Mouse (Mus musculus) inflammation-experienced regulatory T-cells, adult 16 weeks (primary cell): ENCODE results near the gene Armc9. TPM values are rescaled to one million over a fixed set of nuclear protein-coding genes. Genes with fewer than 3 reads are reported as not detected.

Source experiments
- polyA plus RNA-seq: library from polyadenylated mRNA; unstranded; fragments of 100-300 nt; shearing (Covaris generic); gene quantifications from one replicate; pipeline ENCODE4 v1.2.1, GENCODE M21; 2017

Armc9 gene
- polyA plus RNA-seq, result 11.0 TPM

DNA sequence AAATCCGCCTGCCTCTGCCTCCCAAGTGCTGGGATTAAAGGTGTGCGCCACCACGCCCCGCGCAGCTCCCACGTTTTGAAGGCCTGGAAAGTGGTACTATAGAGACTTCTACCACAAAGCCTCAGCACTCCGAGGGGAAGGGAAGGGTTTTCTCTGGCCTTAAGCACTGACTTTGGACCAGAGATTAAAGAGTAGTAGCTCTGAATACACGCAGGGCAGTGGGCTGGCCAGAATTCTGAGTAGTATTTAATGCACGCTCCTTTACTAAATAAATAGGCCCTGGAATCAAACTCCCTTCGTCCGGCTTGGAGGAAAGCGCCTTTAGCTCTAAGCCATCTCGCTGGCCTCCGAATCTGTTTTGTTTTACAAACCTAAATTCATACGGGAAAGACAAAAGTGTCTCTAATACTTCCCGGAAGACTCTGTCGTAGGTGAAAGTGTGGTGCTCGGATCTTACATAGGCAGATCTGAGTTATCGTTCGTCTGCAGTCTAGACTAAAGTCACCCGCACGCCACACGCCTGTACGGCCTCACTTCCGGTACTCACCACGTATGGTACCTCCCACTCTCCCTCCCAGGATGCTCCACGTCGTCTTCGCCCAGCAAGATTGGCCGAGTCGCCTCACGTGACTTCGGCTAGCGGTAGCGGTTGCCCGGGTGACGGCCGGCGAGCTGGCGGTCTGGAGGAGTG lies at the start of gene Armc9:
Armc9 (plus strand) TSS at position 648 of the 691 bp plus-strand sequence.

GRCm38 (mm10) chr1:86111779-86112178 lies 42.8 kb upstream of the Armc9 start, which contains the start of gene Htr2b:
TSS of gene Htr2b (minus strand) at chr1:86111970.

DNA sequence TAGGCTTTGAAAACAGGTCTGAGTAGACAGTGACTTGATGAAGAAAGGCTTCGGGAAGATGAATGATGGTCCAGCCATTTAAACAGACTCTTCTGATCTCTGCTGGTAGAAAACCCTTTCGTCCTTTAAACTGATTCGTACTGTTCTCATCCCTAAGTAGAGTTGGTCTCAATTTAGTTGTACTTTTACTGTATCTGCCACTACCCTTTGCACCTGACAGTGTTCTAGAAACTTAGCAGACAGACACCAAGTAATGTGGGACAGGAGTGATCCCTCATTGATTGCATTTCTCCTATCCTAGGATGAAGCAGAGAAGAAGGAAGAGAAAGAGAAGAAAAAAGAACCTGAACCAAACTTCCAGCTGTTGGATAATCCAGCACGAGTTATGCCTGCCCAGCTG lies 21.2 kb upstream of the Armc9 start, which contains the start of gene Gm21972:
Gm21972 (plus strand) TSS at position 301 of the 400 bp plus-strand sequence.

DNA sequence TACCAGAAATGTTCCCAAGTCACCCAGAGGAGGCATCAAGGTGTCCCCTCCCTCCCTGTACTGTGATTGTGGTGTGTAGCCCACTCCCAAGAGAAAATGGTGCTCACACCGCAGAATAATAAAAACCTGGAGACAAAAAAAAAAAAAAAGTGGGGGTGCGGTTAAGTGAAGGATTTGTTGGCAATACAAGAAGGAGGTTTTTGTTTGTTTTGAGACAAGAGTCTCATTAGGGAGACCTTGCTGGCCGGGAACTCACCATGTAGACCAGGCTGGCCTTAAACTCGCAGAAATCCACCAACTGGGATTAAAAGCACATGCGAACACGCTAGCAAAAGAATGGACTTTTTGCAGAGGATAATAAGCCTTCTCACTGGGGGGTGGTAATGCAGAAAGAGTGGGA lies 148.0 kb downstream of the Armc9 start, which contains the start of gene B3gnt7:
B3gnt7 (plus strand) TSS at position 301 of the 400 bp plus-strand sequence.

Other genes with a start within 250 kb of the Armc9 start
- gene 4933407L21Rik, start 226.3 kb upstream of the Armc9 start, polyA plus RNA-seq, result 0.69 TPM
- gene Gpr55, start 193.8 kb upstream of the Armc9 start, polyA plus RNA-seq, result 14.1 TPM
- gene Spata3, start 138.0 kb upstream of the Armc9 start, polyA plus RNA-seq, result not detected
- gene 2810459M11Rik, start 108.9 kb upstream of the Armc9 start, polyA plus RNA-seq, result not detected
- 134 TPM for gene Psmd1, start 90.4 kb upstream of the Armc9 start, polyA plus RNA-seq
- 0.43 TPM for gene Htr2b, start 42.8 kb upstream of the Armc9 start, polyA plus RNA-seq
- gene Gm21972, start 21.1 kb upstream of the Armc9 start, polyA plus RNA-seq, result not detected
- gene B3gnt7, start 148.1 kb downstream of the Armc9 start, polyA plus RNA-seq, result not detected
- 426 TPM for gene Ncl, start 204.6 kb downstream of the Armc9 start, polyA plus RNA-seq